ENCODE assay signal across 11 mouse cellular contexts in the genomic region with DNA sequence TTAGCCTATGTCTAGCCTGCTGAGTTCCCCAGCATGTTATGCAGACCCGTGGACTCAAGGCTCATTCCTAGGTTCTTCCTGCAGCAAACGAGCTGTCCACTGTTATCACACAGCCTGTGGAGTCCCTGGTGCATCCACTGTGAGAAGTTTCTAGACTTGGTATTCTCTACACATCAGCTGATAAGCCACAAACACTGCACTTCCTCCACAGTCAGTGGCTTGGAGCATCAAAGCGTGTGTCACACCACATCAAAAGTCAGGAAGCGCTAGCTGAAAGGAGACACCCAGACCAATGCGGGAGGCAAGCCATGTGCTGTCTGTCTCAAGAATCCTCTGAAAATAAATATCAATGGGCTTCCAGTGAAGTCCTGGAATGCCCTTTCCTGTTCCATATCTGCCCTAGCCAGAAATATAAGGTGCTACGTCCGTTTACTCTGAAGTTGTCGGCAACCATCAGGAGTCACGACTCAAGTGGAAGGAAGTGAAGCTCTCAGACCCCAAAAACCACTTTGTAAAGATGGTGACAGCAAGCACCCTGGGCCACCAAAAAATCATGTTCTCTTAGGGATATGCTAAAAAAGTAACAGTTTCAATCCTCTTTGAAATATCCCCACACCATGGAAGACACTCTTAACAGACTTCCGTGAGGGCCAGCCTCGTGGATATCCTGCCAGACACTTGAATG.
DNase-seq lines count a peak whose midpoint lies in the region; ATAC-seq and TF ChIP-seq lines count a peak whose summit lies in the region.
"Had no signal": no experiment of that assay in that cellular context is flagged by ENCODE, and none has a peak within 500 bp of the region (broad histone marks: within the 10 kb centered on the region; RNA-seq: fewer than 3 reads in every experiment).

No protein-coding gene starts in this region.

- no peak overlapping the region for H3K9ac ChIP-seq in stomach, postnatal 0 days (ENCODE audit: low read length)
- H3K9ac ChIP-seq: limb, embryonic 12.5 days; midbrain, embryonic 13.5 days had no signal

- H3K27me3 ChIP-seq in spleen, adult 2 months (ENCODE audit: control insufficient read depth, insufficient read depth, low read length), result 0 out of 2 replicates have a peak, but pooled peaks cover 2% of the 10 kb centered on the region
- no peaks in the 10 kb centered on the region for H3K27me3 ChIP-seq in stomach, postnatal 0 days (ENCODE audit: control insufficient read depth, insufficient read depth, low read length)
- H3K27me3 ChIP-seq: limb, embryonic 12.5 days; midbrain, embryonic 13.5 days had no signal

- no peak for TF ChIP-seq EP300 in stomach, postnatal 0 days (optimal IDR thresholded peaks at IDR 0.05)

- H3K36me3 ChIP-seq in spleen, adult 2 months (ENCODE audit: control insufficient read depth, insufficient read depth, low read length), result no peaks in the 10 kb centered on the region
- H3K36me3 ChIP-seq in stomach, postnatal 0 days (ENCODE audit: control insufficient read depth, insufficient read depth, low read length), result no peaks in the 10 kb centered on the region
- H3K36me3 ChIP-seq: limb, embryonic 12.5 days; midbrain, embryonic 13.5 days had no signal

- no peak overlapping the region for H3K27ac ChIP-seq in spleen, adult 2 months (ENCODE audit: insufficient read depth, low read length)
- no peak overlapping the region for H3K27ac ChIP-seq in stomach, postnatal 0 days (replicated peaks)
- H3K27ac ChIP-seq: limb, embryonic 12.5 days; midbrain, embryonic 13.5 days had no signal

- peaks cover 11% of the 10 kb centered on the region; the same call in 1 of the 2 replicates for H3K4me1 ChIP-seq in spleen, adult 2 months (ENCODE audit: control insufficient read depth, insufficient read depth, insufficient read length)
- H3K4me1 ChIP-seq in stomach, postnatal 0 days (replicated peaks; ENCODE audit: control insufficient read depth, insufficient read depth), result no peaks in the 10 kb centered on the region
- H3K4me1 ChIP-seq: midbrain, embryonic 13.5 days had no signal

- no peak overlapping the region for H3K4me3 ChIP-seq in spleen, adult 2 months (ENCODE audit: extremely low read depth, insufficient read depth, insufficient read length)
- no peak overlapping the region for H3K4me3 ChIP-seq in stomach, postnatal 0 days (ENCODE audit: low read depth, low read length)
- H3K4me3 ChIP-seq: limb, embryonic 12.5 days; midbrain, embryonic 13.5 days had no signal

- DNase-seq in CD4-positive helper T cell, adult 2 months (ENCODE audit: low read depth, low spot score), result peak; percentile 72
- DNase-seq in lung, postnatal 10 days, result peak; percentile 56
- peak; percentile 20 to 55 for DNase-seq in spleen, adult 2 months (ENCODE audit: low read depth in 1 of 2, low spot score in 2 of 2)
- DNase-seq in stomach, postnatal 0 days (ENCODE audit: low spot score), result no peak
- no peak for DNase-seq in ovary, postnatal 14 days (ENCODE audit: low spot score)
- DNase-seq in right cerebral cortex, postnatal 4 days, result no peak
- DNase-seq: adrenal gland, postnatal 10 days; cerebellum, adult 9-10 months had no signal

- TF ChIP-seq CTCF in spleen, adult 2 months (IDR thresholded peaks at IDR 0.05; ENCODE audit: extremely low read depth, insufficient read depth, insufficient read length, insufficient replicate concordance), result no peak
- no peak for TF ChIP-seq CTCF in stomach, postnatal 0 days (IDR thresholded peaks at IDR 0.05; ENCODE audit: low read depth)

- no peak overlapping the region for H3K4me2 ChIP-seq in stomach, postnatal 0 days (replicated peaks; ENCODE audit: low read depth)
- H3K4me2 ChIP-seq: limb, embryonic 12.5 days; midbrain, embryonic 13.5 days had no signal

- peak; percentile 57 for ATAC-seq in activated CD4-positive, CD25-positive, alpha-beta regulatory T cell, adult 4 months
- no peak for ATAC-seq in stomach, postnatal 0 days (ENCODE audit: low FRiP score, low TSS enrichment)
- ATAC-seq: midbrain, embryonic 13.5 days had no signal

- 6% methylated on average over 11 of the region's 11 CpGs for WGBS in spleen, adult 2 months
- WGBS in stomach, postnatal 0 days, result 80% methylated on average over 11 of the region's 11 CpGs

- TF ChIP-seq POLR2A in spleen, adult 2 months (IDR thresholded peaks at IDR 0.05; ENCODE audit: low read depth, low read length), result no peak

- no peaks in the 10 kb centered on the region for H3K9me3 ChIP-seq in stomach, postnatal 0 days (ENCODE audit: control insufficient read depth, low read length)
- H3K9me3 ChIP-seq: limb, embryonic 12.5 days; midbrain, embryonic 13.5 days had no signal

Comparison
In these comparisons a context has a peak if more than half of its experiments do, and no peak if none do; other contexts are left out.
1. DNase-seq: peak in CD4-positive helper T cell, adult 2 months (single experiment), lung, postnatal 10 days (single experiment) and spleen, adult 2 months (2 of 2); none in stomach, postnatal 0 days (single experiment), ovary, postnatal 14 days (single experiment) and right cerebral cortex, postnatal 4 days (single experiment).